Mouse (Mus musculus): ENCODE results near the gene Siglecf.

Siglecf gene

DNA sequence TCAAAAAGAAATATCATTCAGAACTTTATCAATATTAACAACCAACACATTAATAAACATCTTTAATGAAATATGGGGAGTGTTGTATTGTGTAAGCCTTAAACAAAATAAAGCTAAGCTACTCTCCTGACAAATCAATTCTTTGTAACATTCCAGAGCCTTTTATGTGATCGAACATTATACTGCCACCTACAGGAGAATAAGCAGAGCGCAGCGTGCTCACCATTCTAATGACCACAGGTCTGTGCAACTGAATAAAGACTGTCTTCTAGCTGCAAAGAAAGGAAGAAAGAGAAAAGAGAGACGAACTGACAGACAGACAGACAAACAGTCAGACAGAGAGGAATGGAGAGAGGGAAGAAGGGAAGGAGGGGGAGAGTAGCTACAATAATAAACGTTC, 27.1 kb downstream of the Siglecf start:
- peak; percentile 63 for DNase-seq (ENCODE audit: low read depth)

DNA sequence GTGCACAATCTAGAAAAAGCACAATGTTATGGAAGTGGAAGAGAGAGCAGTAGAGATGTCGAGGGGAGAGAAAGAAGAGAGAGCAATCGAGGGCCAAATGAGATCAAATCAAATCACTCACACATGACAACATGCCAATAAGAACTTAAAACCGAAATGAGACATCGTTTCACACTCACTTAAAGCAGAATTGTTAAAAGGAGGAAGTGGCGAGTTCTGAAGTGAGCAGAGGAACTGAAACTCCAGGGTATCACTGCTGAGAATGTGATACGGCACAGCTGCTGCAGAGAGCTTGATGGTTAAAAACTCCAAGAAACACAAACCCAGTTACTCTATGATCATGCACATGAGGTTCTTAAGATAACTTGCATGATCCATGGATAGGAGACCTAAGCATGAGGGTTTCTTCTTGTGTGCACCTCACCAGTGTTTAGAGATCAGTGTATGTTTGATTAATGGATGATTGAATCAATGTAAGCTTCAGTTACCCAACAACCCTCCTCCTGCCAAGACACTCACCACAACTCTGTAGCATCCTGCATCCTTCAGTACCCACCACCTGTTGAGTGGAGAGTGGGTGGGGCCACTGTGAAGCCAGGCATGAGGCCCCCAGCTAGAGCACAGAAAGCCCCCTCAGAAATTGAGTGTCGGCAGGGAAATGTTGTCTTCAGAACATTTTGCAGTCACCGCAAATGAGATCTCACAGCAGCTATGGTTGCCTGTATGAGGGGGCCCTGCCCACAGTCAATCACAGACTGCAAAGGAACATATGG, 41.4 kb downstream of the Siglecf start:
- DNase-seq (ENCODE audit: low read depth) = peak; percentile 21

DNA sequence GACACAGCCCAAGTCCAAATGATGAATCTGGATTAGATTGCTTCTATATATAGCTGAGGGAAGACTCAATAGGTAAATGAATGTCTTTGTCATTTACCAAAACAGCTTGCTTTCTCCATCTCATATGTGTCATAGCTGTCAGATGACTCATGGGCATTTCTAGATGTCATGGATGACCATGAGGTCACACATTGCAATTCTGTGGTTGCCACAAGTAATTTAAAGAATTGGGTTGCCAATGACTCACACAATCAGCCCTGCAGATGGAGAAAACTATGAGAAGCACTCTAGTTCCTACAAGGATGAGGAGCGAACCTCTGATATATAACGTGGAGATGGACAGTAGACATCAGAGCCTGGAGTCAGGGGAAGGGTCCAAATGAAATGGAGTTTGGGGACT, 48.4 kb downstream of the Siglecf start:
- no peak for DNase-seq (ENCODE audit: low read depth)

GRCm38 (mm10) chr7:43402718-43403117, 51.6 kb downstream of the Siglecf start:
- DNase-seq (ENCODE audit: low read depth) = no peak

GRCm38 (mm10) chr7:43407573-43407972, 56.4 kb downstream of the Siglecf start:
- DNase-seq (ENCODE audit: low read depth) = no peak

- DNase-seq (ENCODE audit: low read depth) = no peak
Measured at GRCm38 (mm10) chr7:43408131-43408553, 57.0 kb downstream of the Siglecf start, which contains the start of gene Siglecg. Gene Siglecg, plus strand, starts transcription at chr7:43408204.

GRCm38 (mm10) chr7:43409084-43409483, 57.9 kb downstream of the Siglecf start:
- no peak for DNase-seq (ENCODE audit: low read depth)
